Mouse (Mus musculus) heart, postnatal 36 days (tissue): ENCODE data around the gene Immt. TPM values are rescaled to one million over a fixed set of nuclear protein-coding genes. Genes with fewer than 3 reads are reported as not detected.

Source experiments
- total RNA-seq, 2 experiments: library from RNA; stranded (reverse); gene quantifications; 2 replicates each; pipeline ENCODE4 v1.2.3; 2021

Immt gene
- total RNA-seq, 2 experiments from 2014 or later, result 614 to 663 TPM

Other genes starting within 250 kb of the Immt start
- 10 to 100 TPM; 21.1 to 24.4 TPM for gene Kdm3a, start 198.3 kb upstream of the Immt start, total RNA-seq
- 10 to 100 TPM; 14.7 to 17.4 TPM for gene Reep1, start 123.8 kb upstream of the Immt start, total RNA-seq
- 10 to 100 TPM; 48.1 to 48.7 TPM for gene Mrpl35, start 4.4 kb upstream of the Immt start, total RNA-seq
- gene Ptcd3, start 77.4 kb downstream of the Immt start, total RNA-seq, result 100 to 1,000 TPM; 118 to 133 TPM
- gene Polr1a, start 77.7 kb downstream of the Immt start, total RNA-seq, result 10 to 100 TPM; 44.5 to 51.4 TPM